Mouse (Mus musculus) layer of hippocampus, postnatal 36 days (tissue): ENCODE measurements at regions not wholly inside any gene's neighbourhood (a gene's known extent, or its start where the extent isn't known, plus 50 kb on each side); places are given as distances from the start of the nearest gene placed in this dataset.

ENCODE experiments used
- DNase-seq, 2 experiments: peaks; one replicate each; pipeline ENCODE4 v3.0.0; 2022

- DNase-seq = no peak
Observed at GRCm38 (mm10) chr12:45745697-45746096, 671.2 kb upstream of the Stxbp6 start.

GRCm38 (mm10) chr12:45744619-45745018 is 670.1 kb upstream of the Stxbp6 start:
- no peak for DNase-seq

- no peak for DNase-seq
Observed at GRCm38 (mm10) chr12:45733661-45734060, 659.2 kb upstream of the Stxbp6 start.

- no peak for DNase-seq
Observed at GRCm38 (mm10) chr12:45724565-45725370, 650.3 kb upstream of the Stxbp6 start.

- DNase-seq = no peak
Observed at GRCm38 (mm10) chr12:45711351-45711750, 636.8 kb upstream of the Stxbp6 start.

GRCm38 (mm10) chr12:45710766-45711165 is 636.3 kb upstream of the Stxbp6 start:
- DNase-seq = no peak

- DNase-seq = no peak
Observed at GRCm38 (mm10) chr12:45689291-45689690, 614.8 kb upstream of the Stxbp6 start.

- DNase-seq = no peak
Observed at GRCm38 (mm10) chr12:45686765-45687164, 612.3 kb upstream of the Stxbp6 start.

GRCm38 (mm10) chr12:45672361-45672760 is 597.9 kb upstream of the Stxbp6 start:
- no peak for DNase-seq

GRCm38 (mm10) chr12:45671554-45671948 is 597.0 kb upstream of the Stxbp6 start:
- no peak for DNase-seq

- no peak for DNase-seq
Observed at GRCm38 (mm10) chr12:45670874-45671553, 596.5 kb upstream of the Stxbp6 start.

- no peak for DNase-seq
Observed at GRCm38 (mm10) chr12:45670246-45670873, 595.9 kb upstream of the Stxbp6 start.

- DNase-seq = no peak
Observed at GRCm38 (mm10) chr12:45659612-45660011, 585.1 kb upstream of the Stxbp6 start.

GRCm38 (mm10) chr12:45656574-45656973 is 582.1 kb upstream of the Stxbp6 start:
- no peak for DNase-seq

- no peak for DNase-seq
Observed at GRCm38 (mm10) chr12:45648654-45649053, 574.1 kb upstream of the Stxbp6 start.

GRCm38 (mm10) chr12:45644180-45644579 is 569.7 kb upstream of the Stxbp6 start:
- DNase-seq = no peak

GRCm38 (mm10) chr12:45622830-45623229 is 548.3 kb upstream of the Stxbp6 start:
- no peak for DNase-seq

- DNase-seq = no peak
Observed at GRCm38 (mm10) chr12:45620056-45620455, 545.5 kb upstream of the Stxbp6 start.

- no peak for DNase-seq
Observed at GRCm38 (mm10) chr12:45614509-45615150, 540.1 kb upstream of the Stxbp6 start.

GRCm38 (mm10) chr12:45614074-45614473 is 539.6 kb upstream of the Stxbp6 start:
- no peak for DNase-seq

GRCm38 (mm10) chr12:45599443-45599842 is 524.9 kb upstream of the Stxbp6 start:
- DNase-seq = no peak

GRCm38 (mm10) chr12:45597904-45598570 is 523.5 kb upstream of the Stxbp6 start:
- no peak for DNase-seq
